Mouse (Mus musculus): ENCODE measurements around the gene Zfp446.

- TF ChIP-seq CTCF (IDR thresholded peaks at IDR 0.05; ENCODE audit: low read depth, low read length) (no peak), POLR2A (IDR thresholded peaks at IDR 0.05; ENCODE audit: borderline replicate concordance, low read depth, low read length) (no peak)
These were observed 56.0 kb downstream of the Zfp446 start for GRCm38 (mm10) chr7:13033451-13034147.
